Mouse (Mus musculus): ENCODE results near the gene Spg20.

Spg20 gene

DNA sequence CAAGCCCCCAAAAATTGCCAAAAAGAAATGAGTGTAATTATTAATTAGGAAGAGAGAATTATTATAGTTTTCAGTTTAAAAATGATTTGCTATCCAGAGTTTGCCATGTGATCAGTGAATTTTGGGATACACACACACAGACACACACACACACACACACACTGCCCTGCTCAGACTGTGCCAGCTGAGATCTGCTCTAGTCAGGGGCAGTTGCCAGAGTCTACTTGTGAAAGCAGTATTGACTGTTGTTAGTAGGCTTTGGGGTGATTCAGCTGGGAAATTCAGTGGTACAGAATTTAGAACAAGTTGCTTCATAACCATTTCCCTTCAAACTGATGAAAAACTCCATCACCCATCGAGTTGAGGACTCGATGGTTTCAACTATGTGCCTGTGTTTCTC, 35.2 kb downstream of the Spg20 start:
- no peak for DNase-seq (ENCODE audit: low spot score)

GRCm38 (mm10) chr3:55148091-55148490, 36.2 kb downstream of the Spg20 start:
- DNase-seq (ENCODE audit: low spot score), result no peak

- no peak for DNase-seq (ENCODE audit: low spot score)
These were observed 39.9 kb downstream of the Spg20 start for GRCm38 (mm10) chr3:55151656-55152433.

GRCm38 (mm10) chr3:55152673-55153334, 40.9 kb downstream of the Spg20 start:
- no peak for DNase-seq (ENCODE audit: low spot score)

- no peak for DNase-seq (ENCODE audit: low spot score)
These were observed 42.3 kb downstream of the Spg20 start for GRCm38 (mm10) chr3:55154163-55154562.

DNA sequence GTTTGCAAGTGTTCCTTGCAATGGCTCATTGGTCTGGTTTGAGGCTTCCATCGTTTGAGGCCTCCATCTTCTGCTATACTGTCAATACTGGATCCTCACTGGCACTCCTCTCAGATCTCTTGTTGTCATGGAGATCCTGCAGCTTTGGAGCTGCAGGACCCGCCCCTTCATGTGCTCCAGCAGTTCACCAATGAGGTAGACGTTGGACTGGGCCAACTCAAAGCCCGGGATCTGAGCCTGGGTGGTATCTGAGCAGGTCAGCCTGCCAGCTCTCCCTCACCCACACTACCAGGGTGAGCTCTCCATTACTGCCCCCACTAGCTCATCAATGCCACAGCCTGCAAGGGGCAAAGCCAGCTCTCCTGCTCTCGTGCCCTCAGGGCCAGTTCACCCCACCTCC, 45.5 kb downstream of the Spg20 start:
- no peak for DNase-seq (ENCODE audit: low spot score)

DNA sequence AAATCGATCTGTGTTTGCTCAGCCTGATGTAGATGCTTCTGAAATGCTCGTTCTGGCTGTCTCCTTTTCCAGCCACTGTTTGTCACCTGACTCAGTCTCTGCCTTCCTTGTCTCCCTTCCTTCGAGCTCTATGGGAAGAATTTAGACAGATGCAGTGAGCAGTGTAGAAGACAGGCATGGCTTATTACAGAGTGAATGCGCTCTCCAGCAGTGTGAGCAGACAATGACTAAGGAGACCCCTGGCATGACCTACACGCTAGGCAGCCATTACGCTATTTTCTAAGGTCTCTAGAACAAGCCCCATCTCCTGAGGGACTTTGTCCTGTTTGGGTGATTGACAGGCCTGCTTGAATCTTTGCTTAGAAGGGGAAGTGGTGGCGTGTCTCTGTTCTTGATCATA, 49.2 kb downstream of the Spg20 start:
- DNase-seq (ENCODE audit: low spot score), result no peak

DNA sequence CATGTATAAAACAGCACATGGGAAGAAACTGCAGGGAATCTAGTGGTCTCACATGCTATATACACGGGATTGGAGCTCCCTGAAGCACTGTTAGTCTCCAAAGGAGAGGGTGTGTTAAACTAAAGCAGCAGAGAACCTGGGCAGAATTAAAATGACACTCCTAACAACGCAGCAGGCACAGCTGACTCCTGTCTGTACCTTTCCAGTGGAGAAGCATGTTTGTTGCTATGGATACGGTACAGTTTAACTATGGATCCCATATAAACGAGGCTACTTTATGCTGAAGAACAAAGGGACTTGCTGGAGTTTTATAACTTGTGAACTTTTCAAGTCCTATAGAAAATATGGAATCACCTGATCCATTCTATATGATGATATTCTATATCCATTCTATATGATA, 51.6 kb downstream of the Spg20 start:
- no peak for DNase-seq (ENCODE audit: low spot score)

DNA sequence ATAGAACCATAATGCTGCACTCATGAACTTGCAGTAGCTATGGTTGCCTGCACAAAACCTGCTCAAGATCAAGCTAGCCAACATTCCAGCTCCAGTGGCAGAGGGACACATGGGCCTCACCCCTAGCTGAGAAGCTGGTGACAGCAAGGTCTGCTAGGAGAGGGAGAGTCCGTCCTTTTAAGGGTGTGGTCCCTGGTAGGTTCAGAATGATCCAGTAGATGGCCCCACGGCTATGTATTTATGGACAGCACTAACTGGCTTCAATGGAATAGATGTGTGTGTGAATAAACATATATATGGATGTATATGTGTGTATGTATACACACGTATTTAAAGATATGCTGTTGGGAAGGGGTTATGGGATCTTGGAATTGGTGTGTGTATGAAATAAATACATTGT, 60.6 kb downstream of the Spg20 start:
- no peak for DNase-seq (ENCODE audit: low spot score)

GRCm38 (mm10) chr3:55177271-55177670, 65.4 kb downstream of the Spg20 start:
- no peak for DNase-seq (ENCODE audit: low spot score)

DNA sequence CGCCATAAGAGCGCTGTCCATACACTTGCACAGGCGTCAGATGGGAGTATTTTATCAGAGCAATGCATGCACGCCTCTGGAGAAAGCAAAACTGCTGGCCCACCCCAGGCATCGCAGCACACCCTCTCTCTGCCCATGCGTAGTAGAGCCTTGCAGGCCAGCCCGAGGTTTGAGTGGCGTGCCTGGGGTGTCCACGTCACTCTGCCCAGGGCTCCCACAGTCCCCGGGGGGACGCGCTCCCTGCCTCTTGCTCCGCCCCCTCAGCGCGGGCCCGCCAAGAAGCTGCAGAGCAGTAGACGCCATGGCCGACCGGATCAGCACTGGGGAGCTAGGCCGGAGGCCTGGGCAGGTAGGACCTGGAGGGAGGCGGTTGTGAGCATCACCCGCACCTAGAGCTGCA, 69.9 kb downstream of the Spg20 start, which contains the start of gene Sohlh2:
Sohlh2 (plus strand) TSS at position 263 of the 400 bp plus-strand sequence.
- peak; percentile 85 for DNase-seq (ENCODE audit: low spot score)

All from testis, postnatal 14 days (tissue).